Mouse (Mus musculus) fat pad, adult 2 months (tissue): ENCODE data around the gene Gm4836.
"Not testable (repeated sequence)": the region's sequence is repeated elsewhere in the genome, so short reads cannot be mapped to it uniquely, and the experiment has no call there.

Experiments
- DNase-seq: peaks from one replicate; pipeline ENCODE4 v3.0.0-alpha.2; 2011; ENCODE audit warnings: low read depth, low spot score; ENCODE audit errors: extremely low read depth

The Gm4836 gene

GRCm38 (mm10) chrX:28293532-28293931 is at the start of gene Gm4836:
TSS of gene Gm4836 (minus strand) at chrX:28293632.
- not testable (repeated sequence) for DNase-seq
